In the genomic region with DNA sequence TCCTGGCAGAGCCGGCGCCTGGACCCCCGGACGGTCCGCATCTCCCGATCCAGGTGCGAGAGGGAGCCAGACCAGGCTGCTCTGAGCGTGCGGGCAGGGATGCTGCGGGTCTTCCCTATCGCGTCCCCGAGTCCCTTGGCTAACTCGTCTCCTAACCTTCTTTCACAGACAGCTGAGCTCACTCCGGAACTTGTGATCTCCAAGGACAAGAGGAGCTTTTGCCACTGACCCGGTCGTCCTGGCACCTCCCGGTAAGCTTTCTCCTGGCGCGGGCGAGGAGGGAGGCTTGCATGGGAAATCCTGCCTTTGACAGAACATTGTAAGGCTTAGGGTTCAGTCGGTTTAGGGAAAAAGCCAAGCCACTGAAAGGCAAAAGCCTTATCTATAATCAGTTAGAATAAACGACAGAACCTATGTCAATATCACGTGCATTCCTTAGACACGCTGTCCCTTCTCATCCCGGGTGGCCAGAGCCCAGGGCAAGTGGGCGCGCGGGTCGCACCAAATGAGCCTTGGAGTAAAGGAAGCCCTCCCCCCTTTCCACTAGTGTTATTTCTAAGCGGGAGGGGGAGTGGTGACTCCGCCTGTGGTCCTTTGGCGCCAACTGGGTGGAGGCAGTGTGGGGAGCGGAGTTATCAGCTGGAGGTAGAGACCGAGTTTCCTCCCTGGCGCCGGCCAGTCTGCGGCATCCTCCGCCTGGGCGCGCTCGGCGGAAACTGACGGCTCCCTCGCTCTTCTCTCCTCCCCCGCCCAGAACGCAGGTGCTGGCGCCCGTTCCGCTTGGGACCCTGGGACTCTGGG, we compare ENCODE assay signal across 9 mouse cellular contexts. TPM values are rescaled to one million over a fixed set of nuclear protein-coding genes. Genes with fewer than 3 reads are reported as not detected.
DNase-seq lines count a peak whose midpoint lies in the region; ATAC-seq lines count a peak whose summit lies in the region.
"Had no signal": no experiment of that assay in that cellular context is flagged by ENCODE, and none has a peak within 500 bp of the region (broad histone marks: within the 10 kb centered on the region; RNA-seq: fewer than 3 reads in every experiment).

No protein-coding gene starts in this region.

- DNase-seq in kidney, postnatal 10 days, result peak; percentile 87
- DNase-seq in spleen, adult 18-20 months, result peak; percentile 72
- DNase-seq in frontal cortex, postnatal 10 days (ENCODE audit: low spot score in 2 of 2), result no peak

- H3K9ac ChIP-seq in embryonic facial prominence, embryonic 13.5 days, result peak overlapping the region; percentile 99
- H3K9ac ChIP-seq in heart, embryonic 16.5 days (ENCODE audit: low read length), result peak overlapping the region; percentile 87

- H3K4me3 ChIP-seq in erythroblast, embryonic 14.5 days (replicated peaks), result peak overlapping the region; percentile 47
- H3K4me3 ChIP-seq in embryonic facial prominence, embryonic 13.5 days, result peak overlapping the region; percentile 94
- peak overlapping the region; percentile 77 for H3K4me3 ChIP-seq in heart, embryonic 16.5 days (ENCODE audit: low read length)
- H3K4me3 ChIP-seq in macrophage (ENCODE audit: inconsistent target), result peak overlapping the region; percentile 36

- peaks cover 100% of the 10 kb centered on the region for H3K27me3 ChIP-seq in erythroblast, embryonic 14.5 days (ENCODE audit: control insufficient read depth)
- no peaks in the 10 kb centered on the region for H3K27me3 ChIP-seq in embryonic facial prominence, embryonic 13.5 days
- no peaks in the 10 kb centered on the region for H3K27me3 ChIP-seq in heart, embryonic 16.5 days (ENCODE audit: control insufficient read depth, insufficient read depth, low read length)
- H3K27me3 ChIP-seq: Patski had no signal

- peaks cover 22% of the 10 kb centered on the region; the same call in 1 of the 2 replicates for H3K9me3 ChIP-seq in erythroblast, embryonic 14.5 days (ENCODE audit: control insufficient read depth, low read length)
- H3K9me3 ChIP-seq in embryonic facial prominence, embryonic 13.5 days, result no peaks in the 10 kb centered on the region
- no peaks in the 10 kb centered on the region for H3K9me3 ChIP-seq in heart, embryonic 16.5 days (replicated peaks; ENCODE audit: control insufficient read depth, low read length)

- H3K4me1 ChIP-seq in erythroblast, embryonic 14.5 days (ENCODE audit: control insufficient read depth), result peaks cover 40% of the 10 kb centered on the region
- peaks cover 69% of the 10 kb centered on the region for H3K4me1 ChIP-seq in embryonic facial prominence, embryonic 13.5 days
- peaks cover 46% of the 10 kb centered on the region for H3K4me1 ChIP-seq in heart, embryonic 16.5 days (ENCODE audit: control insufficient read depth, insufficient read depth, low read length)

- H3K36me3 ChIP-seq in erythroblast, embryonic 14.5 days (ENCODE audit: control insufficient read depth), result no peaks in the 10 kb centered on the region
- H3K36me3 ChIP-seq in embryonic facial prominence, embryonic 13.5 days, result no peaks in the 10 kb centered on the region
- no peaks in the 10 kb centered on the region for H3K36me3 ChIP-seq in heart, embryonic 16.5 days (ENCODE audit: control insufficient read depth, insufficient read depth)
- no peaks in the 10 kb centered on the region for H3K36me3 ChIP-seq in macrophage (ENCODE audit: inconsistent target)

- no peak for ATAC-seq in erythroblast, adult 5-6 weeks (replicated peaks; ENCODE audit: low FRiP score, poor library complexity, severe bottlenecking)
- ATAC-seq in embryonic facial prominence, embryonic 13.5 days (ENCODE audit: insufficient number of reproducible peaks, insufficient read depth, low FRiP score, low TSS enrichment, low read depth), result no peak
- peak; percentile 19; the same call in 1 of the 2 replicates for ATAC-seq in heart, embryonic 16.5 days (replicated peaks; ENCODE audit: extremely low read depth, insufficient read depth, low FRiP score)

- H3K4me2 ChIP-seq in embryonic facial prominence, embryonic 13.5 days, result peak overlapping the region; percentile 78
- peak overlapping the region; percentile 75 for H3K4me2 ChIP-seq in heart, embryonic 16.5 days (ENCODE audit: low read depth, low read length)

- peak overlapping the region; percentile 99 for H3K27ac ChIP-seq in embryonic facial prominence, embryonic 13.5 days
- peak overlapping the region; percentile 95 for H3K27ac ChIP-seq in heart, embryonic 16.5 days (ENCODE audit: low read length)
- H3K27ac ChIP-seq in macrophage, result no peak overlapping the region

- under 1% methylated on average over 50 of the region's 50 CpGs for WGBS in embryonic facial prominence, embryonic 13.5 days
- WGBS in heart, embryonic 16.5 days, result under 1% methylated on average over 50 of the region's 50 CpGs
- WGBS in macrophage (ENCODE audit: missing documents), result 1% methylated on average over 47 of the region's 50 CpGs

- H3K79me2 ChIP-seq in macrophage (ENCODE audit: inconsistent target), result peaks cover 16% of the 10 kb centered on the region; the same call in 1 of the 2 replicates

RNA-seq across cellular contexts. Expression of a gene that starts 1.0 kb away (rescaled TPM):
- 0.38 and 0.54 TPM in 2 replicates for polyA plus RNA-seq in erythroblast, embryonic 14.5 days (2012)
- total RNA-seq in erythroblast, adult 5-6 weeks (2015; ENCODE audit: low replicate concordance), result not detected in 2 replicates
- total RNA-seq in erythroblast, adult 5-6 weeks (2017; ENCODE audit: low replicate concordance), result not detected in 2 replicates
- polyA plus RNA-seq in embryonic facial prominence, embryonic 13.5 days (2015; fragmentation: Nextera tagmentation; extraction: Ambion mirVana), result 540 and 613 TPM in 2 replicates
- polyA plus RNA-seq in heart, embryonic 16.5 days (2015; fragmentation: Nextera tagmentation; extraction: Ambion mirVana), result 218 and 262 TPM in 2 replicates
- 100 to 1,000 TPM in 1 of 26 experiments, 10 to 100 TPM in 17, 1 to 10 TPM in 6, under 1 TPM in 1, not detected in 1; 0.79 to 106 (median 19.0) TPM for total RNA-seq in macrophage (2018; cell fraction: chromatin; rRNA removed)
- 10 to 100 TPM in 15 of 26 experiments, 1 to 10 TPM in 7, under 1 TPM in 4; 0.19 to 99.1 (median 14.3) TPM for total RNA-seq in macrophage (2018; cell fraction: cytosol; rRNA removed)
- total RNA-seq in macrophage (2018; cell fraction: nucleus; rRNA removed), result 100 to 1,000 TPM in 6 of 26 experiments, 10 to 100 TPM in 16, 1 to 10 TPM in 2, not detected in 2; 1.7 to 296 (median 18.8) TPM
- polyA plus RNA-seq in macrophage (2018), result 0.34 to 38.1 TPM (median 3.1 TPM) in 3 replicates

RNA-seq across cellular contexts. Expression of a gene that starts 27.9 kb away (rescaled TPM):
- 108 and 119 TPM in 2 replicates for polyA plus RNA-seq in erythroblast, embryonic 14.5 days (2012)
- total RNA-seq in erythroblast, adult 5-6 weeks (2015; ENCODE audit: low replicate concordance), result 226 and 246 TPM in 2 replicates
- total RNA-seq in erythroblast, adult 5-6 weeks (2017; ENCODE audit: low replicate concordance), result 344 and 364 TPM in 2 replicates
- 6.4 and 7.1 TPM in 2 replicates for polyA plus RNA-seq in embryonic facial prominence, embryonic 13.5 days (2015; fragmentation: Nextera tagmentation; extraction: Ambion mirVana)
- 8.6 and 11.0 TPM in 2 replicates for polyA plus RNA-seq in heart, embryonic 16.5 days (2015; fragmentation: Nextera tagmentation; extraction: Ambion mirVana)
- 1 to 10 TPM; 1.3 to 8.2 (median 3.5) TPM for total RNA-seq in macrophage (2018; cell fraction: chromatin; rRNA removed)
- total RNA-seq in macrophage (2018; cell fraction: cytosol; rRNA removed), result 1 to 10 TPM in 22 of 26 experiments, under 1 TPM in 4; 0.38 to 2.9 (median 1.6) TPM
- total RNA-seq in macrophage (2018; cell fraction: nucleus; rRNA removed), result 10 to 100 TPM in 1 of 26 experiments, 1 to 10 TPM in 25; 1.1 to 12.0 (median 3.1) TPM
- 1.5 to 5.0 TPM (median 2.6 TPM) in 3 replicates for polyA plus RNA-seq in macrophage (2018)

Comparison
In these comparisons a context has a peak if more than half of its experiments do, and no peak if none do; other contexts are left out.
1. H3K4me3 ChIP-seq: peak in every context shown above with its lines; median percentile 94 in embryonic facial prominence, embryonic 13.5 days; 77 in heart, embryonic 16.5 days; 47 in erythroblast, embryonic 14.5 days; 36 in macrophage.
2. DNase-seq: peak in kidney, postnatal 10 days (single experiment) and spleen, adult 18-20 months (2 of 2); none in frontal cortex, postnatal 10 days (0 of 2).